Mouse (Mus musculus): ENCODE results near the gene Nat14.

The Nat14 gene

GRCm38 (mm10) chr7:4950561-4951342 is 28.9 kb downstream of the Nat14 start:
- peak; percentile 58 for DNase-seq

DNA sequence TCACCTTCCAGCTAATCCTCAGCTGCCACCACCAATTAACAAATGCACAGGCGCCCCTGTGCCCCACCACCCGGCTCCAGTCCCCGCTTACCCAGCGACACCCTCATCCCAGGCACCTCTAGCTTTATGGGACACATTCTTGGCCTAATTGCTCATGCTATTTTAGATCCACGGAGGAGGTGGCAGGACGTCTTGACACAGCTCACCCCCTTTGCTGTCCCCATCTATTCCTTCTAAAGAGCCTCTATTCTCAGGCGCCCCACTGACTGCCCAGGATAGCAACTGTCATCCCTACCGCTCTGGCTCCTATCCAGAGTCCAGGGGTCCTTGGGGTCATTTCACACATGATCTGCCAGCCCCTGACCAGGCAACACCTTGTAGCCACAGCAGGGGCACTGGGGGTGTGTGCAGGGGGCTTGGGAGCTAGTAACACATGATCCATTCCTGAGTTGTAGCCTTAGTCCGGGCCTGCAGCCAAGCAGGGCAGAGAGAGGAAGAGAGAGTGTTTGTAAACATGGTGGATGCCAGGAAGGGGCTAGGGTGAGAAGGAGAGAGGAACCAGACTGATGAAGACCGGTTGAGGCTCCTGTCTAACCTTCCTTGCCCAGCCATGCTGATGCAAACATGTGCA is 32.1 kb downstream of the Nat14 start:
- DNase-seq, result peak; percentile 35

DNA sequence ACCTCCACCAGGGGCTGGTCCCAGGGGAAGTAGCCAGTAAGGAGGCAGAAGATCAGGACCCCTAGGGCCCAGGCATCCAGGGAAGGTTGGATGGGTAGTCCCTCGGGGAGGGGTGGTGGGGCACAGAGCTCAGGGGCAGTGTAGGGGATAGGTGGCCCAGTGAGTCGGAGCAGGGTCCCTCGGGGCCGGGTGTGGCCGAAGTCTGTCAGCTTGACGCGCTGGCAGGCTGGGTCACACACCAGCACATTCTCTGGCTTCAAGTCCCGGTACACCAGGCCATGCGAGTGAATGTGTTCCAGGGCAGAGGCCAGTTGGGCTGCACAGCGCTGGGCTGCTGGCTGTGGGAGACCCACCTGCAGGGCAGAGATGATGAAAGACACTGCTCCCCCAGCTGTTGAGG is 35.5 kb downstream of the Nat14 start:
- no peak for DNase-seq

GRCm38 (mm10) chr7:4963527-4963926 is 41.7 kb downstream of the Nat14 start:
- DNase-seq, result no peak

DNA sequence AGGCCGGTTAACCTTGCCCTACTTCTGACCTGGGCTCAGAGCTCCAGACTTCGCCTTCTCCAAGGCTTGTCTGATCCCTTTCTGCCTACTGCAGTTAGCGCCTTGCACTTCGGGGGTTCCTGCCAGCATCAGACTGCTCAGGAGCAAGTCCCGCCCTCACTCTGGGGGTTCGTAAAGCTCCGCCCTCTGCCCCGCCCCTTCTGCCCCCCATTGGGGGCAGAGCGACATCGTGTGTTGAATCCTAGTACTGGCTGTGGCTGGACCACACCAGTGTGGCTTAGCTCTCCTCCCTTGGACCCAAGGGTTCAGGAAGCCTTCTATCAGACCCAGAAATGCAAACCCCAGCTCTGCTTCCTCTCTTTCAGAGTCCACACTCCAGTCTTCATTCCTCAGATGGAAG is 42.4 kb downstream of the Nat14 start, which contains the start of gene Sbk2:
TSS of gene Sbk2 (minus strand) at position 135 of the 400 bp plus-strand sequence.
- peak; percentile 89 for DNase-seq

- no peak for DNase-seq
Observed at GRCm38 (mm10) chr7:4964988-4965387, 43.2 kb downstream of the Nat14 start.

DNA sequence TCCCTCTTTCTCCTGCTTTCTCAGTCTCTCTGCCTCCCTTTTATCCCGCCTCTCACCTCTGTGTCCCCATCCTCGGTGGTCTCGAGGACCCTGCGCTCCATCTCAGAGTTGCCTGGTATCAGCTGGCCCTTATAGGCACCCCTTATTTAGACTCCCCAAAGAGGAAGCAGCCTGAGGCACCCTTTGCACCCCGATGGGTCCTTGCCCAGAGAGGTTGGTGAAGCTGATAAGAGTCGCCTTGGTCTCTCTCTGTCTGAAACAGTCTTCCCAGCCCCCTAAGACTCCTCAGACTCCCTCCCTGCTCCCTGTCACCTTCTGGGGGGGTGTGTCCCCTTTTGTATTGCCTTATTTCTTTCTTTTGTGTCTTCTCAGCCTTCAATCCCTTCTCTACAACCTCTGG is 49.2 kb downstream of the Nat14 start, which contains the start of gene Sbk3:
TSS of gene Sbk3 (minus strand) at position 101 of the 400 bp plus-strand sequence.
- no peak for DNase-seq

- peak; percentile 62 for DNase-seq
Observed at GRCm38 (mm10) chr7:4971710-4972109, 49.9 kb downstream of the Nat14 start.

- DNase-seq, result peak; percentile 74
Observed at GRCm38 (mm10) chr7:4972321-4973047, 50.7 kb downstream of the Nat14 start.
